ENCODE assay signal across 1 mouse cellular context in the genomic region with DNA sequence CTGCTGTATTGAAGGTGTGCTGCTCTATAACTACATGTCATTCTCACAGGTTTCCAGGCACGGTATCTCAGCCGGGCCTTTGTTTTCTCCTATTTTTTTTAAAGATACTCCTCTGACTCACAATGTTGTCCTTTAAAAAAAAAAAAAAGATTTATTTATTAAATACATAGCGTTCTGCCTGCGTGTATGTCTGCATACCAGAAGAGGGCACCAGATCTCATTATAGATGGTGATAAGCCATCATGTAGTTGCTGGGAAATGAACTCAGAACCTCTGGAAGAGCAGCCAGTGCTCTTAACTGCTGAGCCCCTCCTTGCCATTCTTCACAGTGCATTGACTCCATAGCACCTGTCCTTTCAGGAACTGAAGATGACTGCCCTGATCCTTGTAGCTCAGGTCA.
TF ChIP-seq lines count a peak whose summit lies in the region.

No protein-coding gene starts in this region.

TF ChIP-seq in MEL, 35 proteins besides CTCF, POLR2A, EP300 and RAD21 (continued from another document):
- TF ChIP-seq GATA1 (IDR thresholded peaks at IDR 0.05; ENCODE audit: low read depth, low read length), result peak; percentile 68
- no peak for TF ChIP-seq MEF2A (IDR thresholded peaks at IDR 0.05; ENCODE audit: extremely low read depth, insufficient replicate concordance, low read depth, low read length, poor library complexity, severe bottlenecking)
- TF ChIP-seq SMC3 (IDR thresholded peaks at IDR 0.05; ENCODE audit: low read depth, low read length), result peak; percentile 67
- TF ChIP-seq MAFK (IDR thresholded peaks at IDR 0.05; ENCODE audit: borderline replicate concordance, low read depth, low read length), result no peak
- TF ChIP-seq ZC3H11A (IDR thresholded peaks at IDR 0.05; ENCODE audit: low read depth, low read length), result peak; percentile 42; the same call in 1 of the 2 replicates
- TF ChIP-seq BHLHE40 (IDR thresholded peaks at IDR 0.05; ENCODE audit: borderline replicate concordance, low read depth, low read length), result no peak
- no peak for TF ChIP-seq ELF1 (IDR thresholded peaks at IDR 0.05; ENCODE audit: low read depth, low read length)
- TF ChIP-seq POLR2AphosphoS2 (IDR thresholded peaks at IDR 0.05; ENCODE audit: low read length), result no peak
